Mouse (Mus musculus) adrenal gland, adult (tissue): ENCODE data around the gene Atxn7l3.
A peak's percentile ranks its signal among the peaks of the same experiment; 100 is the strongest.

ENCODE experiments used
- DNase-seq, 2 experiments: peaks; one replicate each; pipeline ENCODE4 v3.0.0; 2022 to 2023; ENCODE audit warnings: low spot score in 1 of 2; ENCODE audit not compliant: inconsistent age in 2 of 2

The Atxn7l3 gene

GRCm38 (mm10) chr11:102266631-102267355 is 29.6 kb downstream of the Atxn7l3 start:
- DNase-seq, result no peak

GRCm38 (mm10) chr11:102265816-102266215 is 30.6 kb downstream of the Atxn7l3 start:
- DNase-seq, result no peak

- no peak for DNase-seq
Measured at GRCm38 (mm10) chr11:102263211-102263610, 33.2 kb downstream of the Atxn7l3 start.

GRCm38 (mm10) chr11:102258521-102258920 is 37.9 kb downstream of the Atxn7l3 start:
- no peak for DNase-seq

- no peak for DNase-seq
Measured at GRCm38 (mm10) chr11:102258095-102258494, 38.3 kb downstream of the Atxn7l3 start.

- no peak for DNase-seq
Measured at GRCm38 (mm10) chr11:102257514-102257913, 38.9 kb downstream of the Atxn7l3 start.

- peak in 1 of 2 experiments; percentile 35 for DNase-seq
Measured at GRCm38 (mm10) chr11:102249351-102250090, 46.9 kb downstream of the Atxn7l3 start.

GRCm38 (mm10) chr11:102248630-102249230 is 47.7 kb downstream of the Atxn7l3 start, which contains the start of gene BC030867:
BC030867 (plus strand) TSS chr11:102248882.
- peak; percentile 90 to 97 for DNase-seq

GRCm38 (mm10) chr11:102246871-102247270 is 49.6 kb downstream of the Atxn7l3 start:
- DNase-seq, result no peak

- no peak for DNase-seq
Measured at GRCm38 (mm10) chr11:102246273-102246635, 50.2 kb downstream of the Atxn7l3 start.

GRCm38 (mm10) chr11:102245581-102246272 is 50.7 kb downstream of the Atxn7l3 start:
- no peak for DNase-seq

GRCm38 (mm10) chr11:102244926-102245449 is 51.4 kb downstream of the Atxn7l3 start:
- peak; percentile 91 to 96 for DNase-seq

- no peak for DNase-seq
Measured at GRCm38 (mm10) chr11:102241874-102242273, 54.6 kb downstream of the Atxn7l3 start.

GRCm38 (mm10) chr11:102241246-102241645 is 55.2 kb downstream of the Atxn7l3 start:
- no peak for DNase-seq

GRCm38 (mm10) chr11:102240636-102241035 is 55.8 kb downstream of the Atxn7l3 start:
- no peak for DNase-seq
